Mouse (Mus musculus) left cerebral cortex, postnatal 25 days (tissue): ENCODE data around the gene Chd9. TPM values are rescaled to one million over a fixed set of nuclear protein-coding genes. Genes with fewer than 3 reads are reported as not detected.

Experiments
- microRNA-seq, 2 experiments: library from miRNA; unstranded; fragments of <30 nt; microRNA quantifications; one replicate each; pipeline ENCODE4 v1.2.0; 2022
- total RNA-seq, 2 experiments: library from RNA; stranded (reverse); gene quantifications; 2 replicates each; pipeline ENCODE4 v1.2.3; 2021

Gene Chd9
- total RNA-seq, 2 experiments from 2014 or later = 194 to 203 TPM

Small RNA genes within 50 kb of the gene (microRNA-seq; reads per million reads assigned to microRNA genes)
- 0 reads per million in 2 experiments for gene Gm44382

Other genes with a start within 250 kb of the Chd9 start
- gene Gm19935, start 11.0 kb upstream of the Chd9 start, total RNA-seq = 1 to 10 TPM in 1 of 2 experiments, under 1 TPM in 1; 0.92 to 1.0 TPM
- 10 to 100 TPM; 35.7 to 37.1 TPM for gene Rbl2, start 241.7 kb downstream of the Chd9 start, total RNA-seq